Mouse (Mus musculus) brain, adult 2 months (tissue): ENCODE data around the gene Dhx29.

Source experiments
- DNase-seq: peaks from one replicate; pipeline ENCODE4 v3.0.0; 2011; ENCODE audit warnings: low read depth, low spot score

The Dhx29 gene

GRCm38 (mm10) chr13:112987532-112987943, 60.3 kb downstream of the Dhx29 start, which contains the start of gene Ccno:
TSS of gene Ccno (plus strand) at chr13:112987802.
- peak; percentile 94 for DNase-seq

GRCm38 (mm10) chr13:112987991-112988390, 60.7 kb downstream of the Dhx29 start:
- DNase-seq, result peak; percentile 45

DNA sequence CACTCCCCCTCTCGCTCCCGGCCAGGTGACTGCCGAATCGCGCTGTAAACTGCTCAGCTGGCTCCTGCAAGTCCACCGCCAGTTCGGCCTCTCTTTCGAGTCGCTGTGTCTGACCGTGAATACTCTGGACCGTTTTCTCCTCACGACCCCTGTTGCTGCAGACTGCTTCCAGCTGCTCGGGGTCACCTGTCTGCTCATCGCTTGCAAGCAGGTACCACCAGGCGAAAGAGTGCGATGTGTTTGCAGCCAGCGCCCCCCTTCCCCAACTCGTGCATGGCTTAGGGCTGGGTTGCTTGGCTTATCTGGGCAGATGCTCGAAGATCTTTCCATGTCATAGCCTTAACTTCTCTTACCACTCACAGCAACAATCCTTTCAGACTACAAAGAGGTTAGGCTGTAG, 61.6 kb downstream of the Dhx29 start:
- no peak for DNase-seq

- DNase-seq, result no peak
Measured at GRCm38 (mm10) chr13:112989541-112989940, 62.3 kb downstream of the Dhx29 start.

GRCm38 (mm10) chr13:112990346-112990745, 63.1 kb downstream of the Dhx29 start:
- DNase-seq, result no peak

GRCm38 (mm10) chr13:112993531-112994152, 66.4 kb downstream of the Dhx29 start, which contains the start of gene Mcidas:
TSS of gene Mcidas (plus strand) at chr13:112993845.
- DNase-seq, result no peak

DNA sequence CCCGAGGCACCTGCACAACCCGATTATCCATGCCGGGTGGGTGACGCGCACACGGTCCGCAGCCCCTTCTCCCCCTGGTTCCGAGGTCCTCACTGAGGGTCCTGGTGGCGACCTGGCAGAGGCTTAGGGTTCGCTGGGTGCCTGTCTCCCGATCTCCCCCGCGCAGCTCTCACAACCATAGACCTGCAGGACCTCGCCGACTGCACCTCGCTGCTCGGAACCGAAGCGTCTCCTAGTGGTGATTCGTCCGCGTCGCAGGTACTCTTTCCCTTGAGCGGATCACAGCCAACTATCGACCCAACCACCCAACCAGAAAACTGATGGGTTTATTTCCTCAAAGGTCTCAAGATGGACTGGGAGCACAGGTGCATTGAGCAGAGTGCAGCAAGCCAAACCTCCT, 66.9 kb downstream of the Dhx29 start:
- peak; percentile 77 for DNase-seq

- DNase-seq, result no peak
Measured at GRCm38 (mm10) chr13:112996407-112996806, 69.2 kb downstream of the Dhx29 start.

GRCm38 (mm10) chr13:112997369-112997768, 70.1 kb downstream of the Dhx29 start:
- DNase-seq, result no peak

GRCm38 (mm10) chr13:112998427-112999201, 71.4 kb downstream of the Dhx29 start:
- DNase-seq, result peak; percentile 81

DNA sequence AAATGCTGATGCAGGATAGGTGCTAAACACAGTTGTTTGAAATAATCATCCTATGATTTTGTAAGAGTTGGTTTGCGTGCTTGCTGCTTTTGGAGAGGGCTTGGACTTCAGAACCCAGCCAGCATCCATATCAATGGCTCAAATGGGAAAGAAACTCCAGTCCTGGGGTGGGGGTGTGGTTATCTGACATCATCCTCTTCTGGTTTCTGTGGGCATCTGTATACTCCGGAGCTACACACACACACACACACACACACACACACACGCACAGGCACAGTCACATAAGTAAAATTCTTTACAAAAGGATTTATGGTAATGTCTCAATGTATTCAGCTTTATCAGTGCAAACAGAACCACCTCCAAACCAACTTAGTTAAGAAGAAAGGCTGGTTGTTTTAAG, 72.8 kb downstream of the Dhx29 start:
- DNase-seq, result no peak

DNA sequence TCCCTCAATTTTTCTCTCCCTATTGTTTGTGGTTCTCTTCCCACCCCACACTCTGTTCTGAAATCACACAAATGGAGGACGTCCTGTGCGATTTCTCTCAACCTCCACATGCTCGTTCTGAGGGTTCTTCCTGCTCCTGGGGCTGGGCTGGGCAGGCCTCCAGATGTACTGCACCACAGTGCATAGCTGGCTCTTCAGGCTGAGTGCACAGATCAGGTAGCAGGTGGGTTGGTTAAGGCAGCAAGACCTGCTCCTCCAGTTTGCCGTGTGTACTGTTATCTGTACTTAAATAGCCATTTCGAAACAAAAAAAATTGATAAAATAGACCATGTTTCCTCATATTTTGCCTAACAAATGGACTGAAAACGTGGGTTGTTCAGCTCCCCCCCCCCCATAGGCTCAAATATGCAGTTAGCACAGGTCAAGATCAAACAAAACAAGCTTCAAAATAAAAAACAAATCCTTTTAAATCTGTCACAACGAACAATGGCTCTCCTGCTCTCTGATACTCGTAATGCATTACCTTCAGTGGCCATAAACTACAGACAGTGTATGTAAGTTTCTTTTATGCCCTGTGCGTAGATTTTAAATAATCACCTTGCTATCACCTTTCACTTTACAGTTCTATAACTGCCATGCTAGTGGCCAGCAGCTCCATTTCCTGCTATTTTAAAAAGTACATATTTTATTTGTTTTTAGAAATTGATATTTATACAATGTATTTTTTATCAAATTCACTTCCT, 73.5 kb downstream of the Dhx29 start:
- no peak for DNase-seq

DNA sequence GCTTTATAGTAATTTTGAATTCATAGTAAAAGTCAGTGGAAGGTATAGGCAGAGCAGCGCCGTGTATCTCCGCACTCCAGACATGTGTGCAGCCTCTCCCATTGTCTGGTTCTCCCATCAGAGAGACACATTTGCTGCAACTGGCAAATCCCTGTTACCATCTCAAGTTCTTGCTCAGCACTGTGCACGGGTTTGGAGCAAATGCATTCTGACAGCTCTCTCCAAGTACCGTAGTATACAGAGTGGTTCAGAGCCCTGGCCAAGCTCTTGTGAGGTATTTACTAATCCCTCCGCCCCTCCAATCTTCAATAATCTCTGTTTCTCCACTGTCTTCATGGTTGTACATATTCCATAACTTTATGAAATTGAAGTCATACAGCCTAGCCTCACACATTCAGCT, 85.4 kb downstream of the Dhx29 start:
- no peak for DNase-seq

DNA sequence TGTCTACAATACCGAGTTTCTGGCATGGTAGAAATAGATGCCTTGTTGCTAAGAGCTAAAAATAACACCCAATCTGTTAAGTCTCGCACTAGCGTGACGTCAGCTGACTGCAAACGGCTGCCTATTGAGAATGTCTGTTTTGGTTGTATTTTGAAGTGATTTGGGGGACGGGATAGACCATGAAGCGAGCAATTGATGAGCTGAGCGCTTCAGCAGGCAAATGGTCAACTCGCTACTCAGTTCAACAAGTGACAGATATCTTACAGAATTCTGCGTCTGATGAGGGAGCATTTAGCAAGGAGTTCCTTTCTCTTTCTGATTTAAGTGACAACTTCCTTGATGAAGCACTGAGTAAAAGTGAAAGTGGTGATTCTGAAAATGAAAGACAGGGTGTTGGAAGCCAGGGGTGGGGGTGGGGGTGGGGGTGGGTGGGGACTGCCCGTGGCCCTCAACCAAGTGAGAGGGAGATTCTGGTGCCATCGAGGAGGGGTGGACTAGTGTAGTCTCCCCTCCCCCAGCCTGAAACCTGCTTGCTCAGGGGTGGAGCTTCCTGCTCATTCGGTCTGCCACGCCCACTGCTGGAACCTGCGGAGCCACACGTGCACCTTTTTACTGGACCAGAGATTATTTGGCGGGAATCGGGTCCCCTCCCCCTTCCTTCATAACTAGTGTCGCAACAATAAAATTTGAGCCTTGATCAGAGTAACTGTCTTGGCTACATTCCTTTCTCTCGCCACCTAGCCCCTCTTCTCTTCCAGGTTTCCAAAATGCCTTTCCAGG, 86.1 kb downstream of the Dhx29 start:
- peak; percentile 58 for DNase-seq
